Mouse (Mus musculus): ENCODE measurements at regions not wholly inside any gene's neighbourhood (a gene's known extent, or its start where the extent isn't known, plus 50 kb on each side); places are given as distances from the start of the nearest gene placed in this dataset.

- DNase-seq (ENCODE audit: low read depth): no peak
Observed at GRCm38 (mm10) chr16:24255037-24255436, 138.3 kb upstream of the Lpp start.

- no peak for DNase-seq (ENCODE audit: low read depth)
Observed at GRCm38 (mm10) chr16:24254590-24254989, 138.7 kb upstream of the Lpp start.

- DNase-seq (ENCODE audit: low read depth): no peak
Observed at GRCm38 (mm10) chr16:24254143-24254542, 139.2 kb upstream of the Lpp start.

- DNase-seq (ENCODE audit: low read depth): no peak
Observed at GRCm38 (mm10) chr16:24247291-24247690, 146.0 kb upstream of the Lpp start.

- DNase-seq (ENCODE audit: low read depth): peak; percentile 93
Observed at GRCm38 (mm10) chr16:24238075-24238555, 155.2 kb upstream of the Lpp start.

- DNase-seq (ENCODE audit: low read depth): peak; percentile 86
Observed at GRCm38 (mm10) chr16:24237425-24237824, 155.9 kb upstream of the Lpp start.

GRCm38 (mm10) chr16:24237013-24237412, 156.3 kb upstream of the Lpp start:
- no peak for DNase-seq (ENCODE audit: low read depth)

GRCm38 (mm10) chr16:24236511-24236910, 156.8 kb upstream of the Lpp start:
- DNase-seq (ENCODE audit: low read depth): no peak

- no peak for DNase-seq (ENCODE audit: low read depth)
Observed at GRCm38 (mm10) chr16:24234795-24235194, 158.5 kb upstream of the Lpp start.

GRCm38 (mm10) chr16:24232001-24232530, 161.2 kb upstream of the Lpp start:
- no peak for DNase-seq (ENCODE audit: low read depth)

GRCm38 (mm10) chr16:24231506-24231905, 161.8 kb upstream of the Lpp start:
- no peak for DNase-seq (ENCODE audit: low read depth)

- DNase-seq (ENCODE audit: low read depth): no peak
Observed at GRCm38 (mm10) chr16:24229002-24229607, 164.2 kb upstream of the Lpp start.

GRCm38 (mm10) chr16:24225897-24226296, 167.4 kb upstream of the Lpp start:
- no peak for DNase-seq (ENCODE audit: low read depth)

- DNase-seq (ENCODE audit: low read depth): peak; percentile 39
Observed at GRCm38 (mm10) chr16:24225090-24225489, 168.2 kb upstream of the Lpp start.

- DNase-seq (ENCODE audit: low read depth): no peak
Observed at GRCm38 (mm10) chr16:24223901-24224300, 169.4 kb upstream of the Lpp start.

GRCm38 (mm10) chr16:24223527-24223880, 169.8 kb upstream of the Lpp start:
- DNase-seq (ENCODE audit: low read depth): no peak

GRCm38 (mm10) chr16:24222759-24223526, 170.4 kb upstream of the Lpp start:
- DNase-seq (ENCODE audit: low read depth): peak; percentile 89

GRCm38 (mm10) chr16:24221992-24222391, 171.3 kb upstream of the Lpp start:
- no peak for DNase-seq (ENCODE audit: low read depth)

GRCm38 (mm10) chr16:24220613-24221012, 172.7 kb upstream of the Lpp start:
- no peak for DNase-seq (ENCODE audit: low read depth)

- DNase-seq (ENCODE audit: low read depth): no peak
Observed at GRCm38 (mm10) chr16:24219691-24220090, 173.6 kb upstream of the Lpp start.

- no peak for DNase-seq (ENCODE audit: low read depth)
Observed at GRCm38 (mm10) chr16:24218850-24219185, 174.5 kb upstream of the Lpp start.

- no peak for DNase-seq (ENCODE audit: low read depth)
Observed at GRCm38 (mm10) chr16:24218162-24218849, 175.0 kb upstream of the Lpp start.

- DNase-seq (ENCODE audit: low read depth): no peak
Observed at GRCm38 (mm10) chr16:24216828-24217227, 176.5 kb upstream of the Lpp start.

All from 416B (cell line).